Mouse (Mus musculus) cerebellum, adult 11-12 months (tissue): ENCODE measurements at regions not wholly inside any gene's neighbourhood (a gene's known extent, or its start where the extent isn't known, plus 50 kb on each side); places are given as distances from the start of the nearest gene placed in this dataset.

Source experiments
- DNase-seq: peaks from one replicate; pipeline ENCODE4 v3.0.0; 2022

DNA sequence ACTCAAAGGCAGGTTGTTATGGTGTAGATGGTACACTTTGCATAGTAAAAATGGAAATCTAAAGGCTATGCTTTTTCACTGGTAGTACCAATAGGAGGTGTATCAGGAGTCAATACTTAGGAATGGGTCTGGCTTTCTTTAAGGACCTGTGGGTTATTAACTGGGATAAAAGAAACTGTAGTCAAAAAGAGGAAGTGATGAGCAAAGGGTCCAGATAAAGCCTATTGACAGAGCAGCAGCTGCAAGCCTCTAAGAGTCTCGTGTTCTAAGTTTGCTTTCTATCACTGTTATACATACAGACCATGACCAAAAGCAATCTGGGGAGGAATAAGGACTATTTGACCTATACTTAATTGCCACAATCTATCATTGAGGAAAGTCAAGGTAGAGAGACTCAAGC, 683.0 kb downstream of the Stpg2 start:
- no peak for DNase-seq

DNA sequence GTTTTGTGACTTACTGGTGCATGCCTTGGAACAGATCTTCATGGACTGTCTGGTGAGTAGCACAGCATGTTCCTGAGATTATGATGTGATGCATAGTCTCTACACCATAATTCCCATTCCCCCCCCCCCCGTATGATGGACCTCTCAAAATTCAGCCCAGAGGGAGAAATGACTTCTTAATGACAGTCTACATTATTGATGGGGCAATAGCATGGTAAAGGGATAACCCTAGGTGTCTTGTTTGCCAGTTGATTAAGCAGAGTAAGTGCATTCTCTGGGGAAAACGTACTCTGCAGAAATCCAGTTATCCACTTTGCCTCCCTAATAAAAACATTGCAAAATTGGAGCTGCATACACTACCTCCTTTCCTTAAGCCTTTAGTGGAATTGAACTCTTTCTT, 684.7 kb downstream of the Stpg2 start:
- DNase-seq: no peak

DNA sequence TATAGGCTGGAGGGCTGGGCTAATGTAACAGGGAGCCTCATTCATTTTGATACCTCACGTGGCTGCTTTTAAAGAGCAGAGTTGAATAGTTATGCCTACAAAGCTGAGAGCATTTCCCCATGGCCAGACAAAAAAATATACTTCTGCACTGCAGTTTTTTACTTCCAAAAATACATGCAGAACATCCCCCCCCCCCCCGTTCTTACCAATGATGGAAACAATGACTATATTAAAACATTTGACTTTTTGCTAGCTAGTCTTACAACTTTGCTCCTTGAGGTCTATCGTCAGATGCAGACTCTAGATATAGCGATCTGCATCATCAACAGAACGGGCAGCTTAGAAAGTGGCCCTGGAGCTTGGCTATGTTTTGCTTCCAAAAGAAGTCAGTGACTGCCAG, 692.4 kb downstream of the Stpg2 start:
- no peak for DNase-seq

DNA sequence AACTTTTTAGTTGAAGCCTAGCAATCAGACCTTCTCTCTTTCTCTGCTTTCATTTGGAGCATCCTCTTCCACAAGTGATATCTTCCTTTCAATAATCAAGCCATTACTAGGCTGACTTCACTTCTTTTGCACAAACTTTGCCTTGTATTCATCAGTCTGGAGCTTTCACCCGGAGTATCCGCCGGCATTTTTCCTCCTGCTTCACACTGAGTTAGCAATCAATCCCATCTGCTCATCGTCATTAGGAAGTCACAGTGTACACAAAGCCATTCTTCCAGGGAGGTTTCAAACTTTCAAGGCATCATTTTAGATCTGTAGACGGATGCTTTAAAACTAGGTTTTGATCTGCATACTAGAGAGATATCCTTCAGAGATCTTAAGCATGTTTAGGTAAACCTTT, 693.7 kb downstream of the Stpg2 start:
- DNase-seq: no peak

DNA sequence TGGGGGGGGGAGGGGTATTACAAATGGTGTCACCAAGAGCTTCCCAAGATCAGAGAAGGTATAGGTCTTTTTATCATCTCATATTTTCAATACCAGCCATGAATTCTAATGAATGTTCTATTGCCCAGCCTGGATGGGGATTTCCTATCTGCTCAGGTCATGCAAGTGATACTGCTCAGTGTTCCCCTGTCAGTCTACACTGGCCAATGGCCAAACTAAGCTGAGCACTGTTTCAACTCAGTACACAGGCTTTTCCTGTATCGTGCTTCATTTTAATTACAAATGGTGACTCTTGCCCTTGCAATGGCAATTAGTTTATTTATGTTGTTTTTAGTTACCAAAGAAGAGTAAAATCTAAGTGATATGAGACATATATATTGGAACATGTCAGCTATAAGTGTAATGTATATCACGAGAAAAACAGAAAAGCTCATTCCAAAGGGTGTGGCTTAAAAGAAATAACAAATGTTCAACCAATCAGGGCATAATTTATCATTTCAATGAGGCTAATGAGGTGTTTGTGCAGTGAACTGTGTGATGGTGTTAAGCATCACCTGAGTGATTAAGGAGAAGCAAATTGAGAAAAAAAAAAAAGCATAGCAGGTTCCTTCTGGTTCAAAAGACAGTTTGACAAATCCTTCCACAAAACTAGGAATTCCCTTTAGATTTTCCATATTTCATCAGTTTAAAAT, 708.3 kb downstream of the Stpg2 start:
- no peak for DNase-seq

DNA sequence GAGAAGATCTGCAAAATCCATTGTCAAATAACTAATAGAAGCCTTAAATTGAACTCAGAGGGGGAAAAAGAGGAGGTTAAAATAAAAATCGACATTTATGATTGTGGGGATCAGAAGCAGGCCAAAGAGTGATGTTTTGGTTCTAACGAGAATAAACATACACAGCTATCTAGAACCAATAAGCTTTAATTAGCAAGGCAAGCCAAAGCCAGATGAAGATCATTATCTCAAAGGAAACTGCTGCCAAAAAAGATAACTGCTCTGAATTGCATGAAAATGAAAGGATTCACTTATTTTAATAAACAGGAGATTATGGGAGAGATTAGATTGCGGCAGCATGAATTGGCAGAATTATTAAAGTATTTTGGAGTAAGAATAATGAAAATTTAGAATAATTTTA, 716.8 kb downstream of the Stpg2 start:
- no peak for DNase-seq

DNA sequence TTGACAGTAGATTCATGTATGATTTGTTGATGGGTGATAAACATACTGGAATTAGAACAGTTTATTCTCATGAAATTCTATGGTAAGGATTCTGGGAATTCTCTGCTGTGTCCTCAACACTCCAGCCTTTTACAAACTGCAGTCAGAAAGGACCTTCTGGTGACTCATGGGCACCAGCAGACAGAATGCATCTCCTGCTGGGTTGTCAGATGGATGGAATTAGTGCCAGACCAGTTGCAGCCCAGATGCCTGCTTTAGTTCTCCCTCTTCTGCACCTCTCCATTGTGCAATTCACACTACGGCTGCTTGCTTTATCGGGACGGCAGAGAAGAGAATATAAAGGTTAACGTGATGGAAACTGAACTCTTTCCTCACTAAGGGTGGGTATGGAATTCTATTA, 727.5 kb downstream of the Stpg2 start:
- peak; percentile 35 for DNase-seq

DNA sequence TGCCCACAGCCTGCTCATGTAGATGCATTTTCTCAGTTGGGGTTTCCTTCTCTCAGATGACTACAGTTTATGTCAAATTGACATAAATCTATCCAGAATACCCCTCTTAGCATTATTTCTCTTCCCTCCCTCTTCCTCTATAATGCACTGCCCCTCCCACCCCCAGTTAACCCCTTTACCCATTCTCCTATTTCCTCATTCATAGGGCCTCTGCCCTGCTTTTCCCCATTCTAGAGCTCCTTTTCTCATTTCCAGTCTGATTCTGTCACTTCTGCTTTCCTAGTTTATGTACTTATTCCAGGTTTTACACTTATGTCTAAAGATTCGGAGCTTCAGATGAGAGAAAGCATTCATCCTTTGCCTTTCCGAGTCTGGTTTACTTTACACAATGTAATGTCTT, 740.7 kb downstream of the Stpg2 start:
- DNase-seq: no peak

DNA sequence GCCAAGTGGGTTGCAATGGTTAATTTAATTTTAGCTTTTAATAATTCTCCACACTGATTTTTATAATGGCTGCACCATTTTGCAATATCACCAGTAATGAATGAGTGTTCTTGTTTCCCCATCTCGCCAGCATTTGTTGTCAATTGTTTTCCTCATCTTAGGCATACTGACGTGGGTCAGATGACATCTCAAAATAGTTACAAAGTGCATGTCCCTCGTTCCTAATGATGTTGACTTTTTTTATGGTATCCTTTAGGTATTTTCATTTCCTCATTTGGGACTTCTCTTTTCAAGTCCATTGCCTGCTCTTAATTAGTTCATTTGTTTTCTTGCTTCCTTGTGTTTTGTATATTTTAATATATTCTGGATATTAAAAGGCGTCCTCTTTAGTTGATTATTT, 741.8 kb downstream of the Stpg2 start:
- DNase-seq: no peak

DNA sequence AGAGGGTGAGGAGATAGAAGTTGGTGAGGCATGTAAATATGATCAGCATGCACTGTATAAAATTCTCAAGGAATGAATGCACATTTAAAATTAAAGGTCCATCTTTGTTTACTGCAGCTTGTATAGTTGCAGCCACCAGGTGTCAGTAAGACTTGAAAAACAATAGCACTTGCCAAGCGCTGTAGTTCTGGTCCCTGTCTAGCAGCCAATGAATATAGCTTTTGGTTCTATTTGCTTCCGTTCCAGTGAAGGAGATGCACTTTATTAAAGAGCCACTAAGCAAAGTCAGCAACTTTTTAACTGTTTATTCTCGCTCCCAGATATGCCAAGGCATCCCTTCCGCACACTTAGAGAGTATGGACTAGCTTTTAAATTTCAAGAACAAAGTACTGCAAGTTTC, 743.6 kb downstream of the Stpg2 start:
- DNase-seq: peak; percentile 21

DNA sequence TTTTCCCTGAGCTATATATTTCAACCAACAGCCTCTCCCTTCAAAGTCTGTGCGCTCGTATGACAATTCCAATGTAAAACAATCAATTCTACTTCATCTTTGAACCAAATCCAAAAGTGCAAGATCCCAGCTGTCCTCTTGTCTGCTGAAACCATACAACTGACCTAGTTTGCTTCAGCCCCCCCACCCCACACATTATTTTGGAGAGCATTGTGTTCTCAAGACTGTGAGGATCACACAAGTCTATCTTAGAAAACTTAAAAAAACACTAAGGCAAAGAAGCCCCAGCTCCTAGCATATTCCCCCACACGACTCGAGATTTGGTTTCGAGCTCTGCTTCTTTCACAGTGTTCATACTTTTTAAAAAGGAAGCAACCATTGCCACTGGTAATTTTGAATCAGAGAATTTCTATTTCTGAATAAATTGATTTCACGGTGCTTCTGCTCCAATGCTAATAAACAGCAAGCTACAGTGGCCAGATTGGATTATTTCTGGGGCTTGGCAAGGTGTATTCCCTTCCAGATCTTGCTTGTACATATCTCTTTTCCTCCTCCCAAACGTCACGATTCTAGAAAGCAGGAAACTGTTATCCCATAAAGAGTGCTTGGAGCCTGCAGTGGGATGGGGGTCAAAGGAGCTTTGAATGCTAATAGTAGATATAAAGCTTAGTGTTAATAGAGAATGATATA, 744.7 kb downstream of the Stpg2 start:
- DNase-seq: peak; percentile 38

DNA sequence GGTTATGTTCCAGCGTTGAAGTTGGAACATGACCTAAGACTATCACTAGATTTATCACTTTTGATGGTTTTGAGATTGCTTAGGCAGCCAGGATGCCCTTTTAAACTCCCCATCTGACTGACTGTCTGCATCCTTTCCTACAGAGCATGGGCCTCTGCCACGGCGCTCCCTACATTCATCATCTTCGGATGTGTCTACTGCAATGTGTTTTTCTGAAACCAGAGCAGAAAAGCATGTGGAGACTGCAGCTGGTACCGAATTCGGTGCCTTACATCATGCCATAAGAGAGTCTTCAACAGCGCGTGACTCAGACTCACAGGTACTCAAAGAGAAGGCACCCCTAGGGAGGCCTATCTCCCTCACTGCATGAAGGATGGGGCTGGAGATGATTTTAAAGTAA, 746.0 kb downstream of the Stpg2 start:
- no peak for DNase-seq

DNA sequence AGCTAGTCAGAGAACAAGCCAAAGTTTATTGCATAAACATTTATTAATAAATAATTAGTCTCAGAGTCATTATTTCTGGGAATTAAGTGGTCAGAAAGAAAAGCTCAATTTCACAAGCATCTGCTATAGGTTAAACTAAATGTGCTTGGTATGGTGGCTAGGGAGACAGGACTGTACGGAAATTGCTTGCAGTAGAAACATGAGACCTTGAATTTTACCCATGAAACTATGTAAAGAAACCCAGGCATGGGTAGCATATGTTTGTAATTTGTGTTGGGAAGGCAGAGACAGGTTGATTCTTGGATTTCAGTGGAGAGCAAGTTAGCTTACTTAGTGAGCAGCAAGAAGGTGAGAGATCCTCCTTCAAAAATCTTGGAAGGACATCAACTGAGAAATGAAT, 772.7 kb downstream of the Stpg2 start:
- no peak for DNase-seq

DNA sequence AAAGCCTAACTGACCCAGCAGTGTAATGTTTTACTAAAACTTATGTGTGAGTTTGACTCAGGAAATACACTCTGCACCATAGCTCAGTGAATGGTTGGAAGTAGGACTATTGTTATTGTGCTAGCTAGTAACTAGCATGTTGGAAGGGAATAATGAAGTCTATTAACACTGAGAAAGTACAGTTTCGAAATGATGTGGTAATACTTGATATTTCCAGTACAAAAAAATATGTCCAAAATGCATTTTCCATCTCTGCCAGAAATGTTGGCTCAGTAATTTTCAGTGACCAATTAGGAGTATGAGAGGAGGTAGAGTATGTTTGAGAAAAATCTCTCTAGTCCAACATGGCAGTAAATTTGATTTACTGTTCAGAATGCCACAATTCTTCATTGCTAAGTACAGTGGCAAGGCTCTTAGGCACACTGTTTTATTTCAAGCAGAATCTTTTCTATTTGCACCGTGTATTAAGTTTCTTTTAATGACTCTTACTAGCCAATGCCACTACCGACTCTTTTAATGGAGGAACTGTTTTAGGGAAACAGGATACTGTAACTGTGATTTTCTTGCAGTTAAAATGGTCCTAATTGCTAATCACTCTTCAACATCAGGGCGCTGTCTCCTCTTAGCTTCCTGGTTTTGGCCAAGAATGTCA, 780.5 kb downstream of the Stpg2 start:
- DNase-seq: no peak

DNA sequence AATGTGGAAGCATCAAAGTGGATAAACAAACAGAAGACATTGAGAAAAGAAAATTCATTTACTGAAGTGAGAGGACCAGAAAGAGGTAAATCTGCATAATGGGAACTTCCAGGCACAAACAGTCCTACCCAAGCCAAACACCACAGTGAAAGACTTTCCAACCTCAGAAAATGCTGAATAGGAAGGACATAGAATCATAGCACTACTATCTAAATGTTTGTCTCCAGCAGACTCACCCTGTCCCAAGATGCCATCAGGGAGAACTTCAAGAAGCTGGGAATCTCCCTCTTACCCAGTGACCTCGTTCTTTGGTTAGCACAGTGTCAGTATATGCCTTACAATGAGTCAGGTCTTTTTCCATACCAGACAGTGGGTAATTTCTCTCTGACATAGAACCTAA, 783.4 kb downstream of the Stpg2 start:
- no peak for DNase-seq

DNA sequence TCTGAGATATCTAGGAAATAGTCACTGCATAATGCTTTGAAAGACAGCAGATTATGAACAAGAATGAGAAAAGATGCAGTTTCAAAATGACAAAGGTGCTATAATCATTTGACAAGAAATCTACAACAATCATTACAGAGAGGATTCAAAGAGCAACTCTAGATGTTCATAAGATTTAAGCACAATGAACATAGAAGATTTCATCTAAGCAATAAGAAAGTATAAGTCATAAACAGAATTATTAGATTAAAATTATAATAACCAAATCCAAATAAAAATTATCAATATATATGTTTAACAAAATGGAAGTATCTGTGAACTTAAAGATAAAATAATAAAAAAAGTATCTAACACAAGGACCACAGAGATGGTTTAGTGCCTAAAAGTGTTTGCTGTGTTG, 783.9 kb downstream of the Stpg2 start:
- DNase-seq: no peak

DNA sequence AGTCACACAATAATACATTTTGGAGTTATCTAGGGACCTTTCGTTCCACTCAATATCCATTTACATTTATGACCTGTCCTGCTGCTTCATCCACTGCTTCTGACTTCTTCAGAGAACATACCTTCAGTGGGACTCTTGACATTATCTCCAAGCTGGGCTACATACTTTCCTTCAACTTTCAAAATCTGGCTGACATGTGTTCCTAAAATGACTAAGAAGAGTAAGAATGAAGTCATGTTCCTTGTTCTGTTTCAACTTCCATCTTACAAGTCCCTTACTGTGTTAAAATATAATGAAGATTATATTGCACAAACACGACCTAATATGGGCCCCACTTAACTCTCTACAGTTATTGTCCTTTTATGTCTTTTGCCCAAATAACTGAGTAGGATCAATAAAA, 807.0 kb downstream of the Stpg2 start:
- DNase-seq: no peak

DNA sequence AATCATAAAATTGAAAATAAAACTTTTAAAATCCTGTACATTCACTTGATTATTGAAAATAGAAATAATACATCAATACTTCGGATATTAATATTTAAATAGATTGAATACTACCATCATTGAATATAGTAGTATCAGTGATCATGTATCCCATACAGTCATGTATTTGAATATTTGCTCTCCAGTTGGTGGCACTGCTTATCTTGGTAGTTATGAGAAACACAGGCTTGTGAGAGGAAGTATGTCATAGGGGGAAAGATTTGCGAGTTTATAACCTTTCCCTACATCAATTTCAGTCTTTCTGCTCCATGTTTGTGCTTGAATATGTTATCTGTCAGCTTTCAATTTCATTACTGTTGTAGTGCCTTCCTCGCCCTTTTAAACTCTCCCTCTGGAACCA, 828.6 kb downstream of the Stpg2 start:
- no peak for DNase-seq

DNA sequence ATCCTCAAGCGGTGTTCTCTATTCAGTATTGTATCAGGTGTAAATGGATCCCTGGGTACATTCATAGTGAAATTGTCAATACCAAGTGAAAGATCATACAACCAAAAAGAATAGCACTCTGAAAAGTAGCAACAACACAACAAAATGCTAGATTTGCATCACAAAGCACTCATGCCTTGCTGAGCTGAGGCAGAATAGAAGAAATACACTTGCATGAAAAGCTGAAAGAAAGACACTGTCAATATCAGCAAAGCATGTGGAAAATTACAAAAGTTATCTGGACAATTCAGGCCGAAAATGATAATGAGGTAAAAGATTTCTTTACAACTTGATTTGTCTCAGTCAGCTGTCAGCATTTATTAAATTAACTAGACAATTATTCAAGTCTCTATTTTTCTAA, 829.6 kb downstream of the Stpg2 start:
- DNase-seq: no peak

DNA sequence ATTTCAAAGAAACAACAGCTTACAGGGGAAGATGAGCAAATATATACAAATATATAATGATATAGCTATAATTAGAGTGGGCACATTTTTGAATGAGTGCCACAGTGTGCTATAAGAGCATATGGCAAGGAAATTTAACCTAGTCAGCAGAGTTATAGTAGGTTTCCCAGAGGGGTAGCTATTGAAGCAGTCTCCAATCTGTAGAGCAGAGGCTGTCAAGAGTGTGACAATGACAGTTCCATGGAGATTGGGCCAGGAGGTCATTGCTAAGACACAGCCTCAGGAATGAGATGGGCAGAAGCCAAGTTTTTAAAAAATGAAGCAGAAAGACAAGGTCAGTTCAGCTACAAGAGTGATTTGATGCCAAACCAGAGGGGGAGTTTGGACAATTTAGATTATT, 839.4 kb downstream of the Stpg2 start:
- no peak for DNase-seq

DNA sequence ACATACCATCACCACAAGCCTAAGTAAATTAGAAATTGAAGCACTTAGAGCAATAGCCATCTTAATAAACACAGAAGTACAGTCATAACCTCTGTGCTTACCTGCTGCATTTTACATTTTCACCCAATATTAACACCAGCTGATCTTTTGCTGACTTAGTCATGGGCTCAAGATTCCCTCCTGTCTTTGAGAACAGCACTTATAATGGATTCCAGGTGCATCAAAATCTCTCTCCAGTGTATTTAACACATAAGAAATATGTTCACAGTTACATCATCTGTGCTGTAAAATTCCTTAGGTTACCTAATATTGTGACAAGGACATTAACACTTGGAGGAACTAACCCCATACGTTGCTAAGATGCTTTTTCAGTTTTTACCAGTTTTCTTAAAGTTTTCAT, 849.1 kb downstream of the Stpg2 start:
- DNase-seq: no peak

DNA sequence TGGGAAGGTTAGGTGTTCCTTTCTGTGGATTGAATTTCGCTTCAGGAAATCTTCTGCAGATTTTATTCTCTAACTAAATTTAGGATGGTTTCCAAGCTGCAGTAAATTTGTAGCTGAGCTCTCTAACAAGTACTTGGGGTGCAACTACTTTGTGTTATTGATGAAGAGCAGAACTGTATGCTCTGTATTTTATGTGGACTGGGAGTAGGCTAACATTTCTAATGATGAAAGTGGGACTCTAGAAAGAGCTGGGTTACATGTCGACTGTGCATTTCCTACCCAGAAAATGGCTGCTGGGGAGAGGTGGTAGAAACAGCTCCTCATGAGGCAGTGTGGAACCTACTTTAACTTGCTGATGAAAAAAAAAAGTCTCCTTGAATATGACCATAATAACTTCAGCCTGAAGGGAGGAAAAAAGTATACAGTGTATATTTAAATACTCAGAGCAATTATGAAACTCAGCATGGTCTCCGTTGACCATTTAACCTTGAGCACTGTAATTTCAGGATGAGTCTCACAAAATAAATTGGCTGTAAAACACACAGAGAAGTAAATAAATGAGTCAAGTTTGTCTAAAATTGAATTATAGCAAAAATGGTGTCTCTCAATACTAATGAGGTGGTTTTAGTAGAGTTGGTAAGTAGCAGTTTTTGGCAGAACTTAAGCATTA, 852.6 kb downstream of the Stpg2 start:
- DNase-seq: no peak

DNA sequence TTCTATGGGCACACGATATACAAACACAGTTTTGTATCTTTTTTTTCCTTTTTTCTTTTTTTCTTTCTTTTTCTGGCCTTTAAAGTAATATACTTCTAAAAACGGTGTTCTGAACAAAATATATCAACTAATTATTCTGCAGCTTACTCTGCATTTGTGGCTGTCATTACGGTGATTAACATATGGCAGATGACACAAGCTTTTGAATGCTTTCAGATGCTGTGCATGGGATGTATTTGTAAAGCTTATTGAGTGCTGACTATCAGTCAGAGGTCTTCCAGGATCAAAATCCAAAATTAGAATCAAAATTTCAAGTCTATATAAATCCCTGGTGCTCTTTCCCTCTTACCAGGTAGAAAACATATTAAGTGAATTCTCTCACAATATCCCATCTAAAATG, 853.6 kb downstream of the Stpg2 start:
- no peak for DNase-seq

DNA sequence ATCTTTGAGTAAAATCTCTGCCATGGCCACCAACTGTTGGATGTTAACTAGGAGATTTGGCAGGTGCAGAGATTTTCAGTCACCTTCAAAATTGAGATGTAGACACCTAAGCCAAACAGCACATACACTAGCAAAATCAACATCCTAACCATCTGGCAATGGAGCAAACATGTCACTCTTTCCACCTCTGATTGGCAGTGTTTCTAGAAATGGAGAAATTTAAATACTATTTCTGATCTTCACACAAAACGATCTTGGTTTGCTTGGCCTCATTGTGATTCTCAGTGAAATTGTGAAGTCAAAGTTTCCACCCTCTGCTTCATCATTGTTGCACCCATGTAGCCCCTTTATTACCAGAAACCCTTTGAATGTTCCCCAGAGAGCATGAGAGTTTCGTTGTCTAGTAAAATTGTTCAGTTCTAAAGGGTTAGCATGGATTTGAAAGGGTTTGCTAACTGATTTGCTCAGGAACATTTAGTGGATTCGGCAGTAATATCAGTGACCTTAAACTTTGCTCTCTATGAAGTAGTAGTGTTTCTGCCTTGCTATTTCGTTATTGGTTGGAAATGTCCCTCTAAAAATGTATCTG, 854.1 kb downstream of the Stpg2 start:
- no peak for DNase-seq
